Mouse (Mus musculus): ENCODE data around the gene Pdzrn3. TPM values are rescaled to one million over a fixed set of nuclear protein-coding genes. Genes with fewer than 3 reads are reported as not detected.

Gene Pdzrn3
- total RNA-seq, 2 experiments from 2014 or later: 22.8 to 23.0 TPM

- no peak for DNase-seq (ENCODE audit: low spot score in 2 of 2)
These were observed 165.6 kb downstream of the Pdzrn3 start for GRCm38 (mm10) chr6:101212086-101212485.

GRCm38 (mm10) chr6:101211361-101211841 lies 166.3 kb downstream of the Pdzrn3 start:
- DNase-seq (ENCODE audit: low spot score in 2 of 2): no peak

GRCm38 (mm10) chr6:101198943-101199298 lies 178.8 kb downstream of the Pdzrn3 start:
- DNase-seq (ENCODE audit: low spot score in 2 of 2): no peak

- DNase-seq (ENCODE audit: low spot score in 2 of 2): no peak
These were observed 179.3 kb downstream of the Pdzrn3 start for GRCm38 (mm10) chr6:101198284-101198942.

- peak in 1 of 2 experiments; percentile 50 for DNase-seq (ENCODE audit: low spot score in 2 of 2)
These were observed 180.1 kb downstream of the Pdzrn3 start for GRCm38 (mm10) chr6:101197642-101198041.

GRCm38 (mm10) chr6:101195891-101196290 lies 181.8 kb downstream of the Pdzrn3 start:
- DNase-seq (ENCODE audit: low spot score in 2 of 2): no peak

GRCm38 (mm10) chr6:101194386-101194925 lies 183.2 kb downstream of the Pdzrn3 start:
- DNase-seq (ENCODE audit: low spot score in 2 of 2): no peak

- no peak for DNase-seq (ENCODE audit: low spot score in 2 of 2)
These were observed 186.1 kb downstream of the Pdzrn3 start for GRCm38 (mm10) chr6:101191576-101191975.

GRCm38 (mm10) chr6:101187322-101187721 lies 190.4 kb downstream of the Pdzrn3 start:
- DNase-seq (ENCODE audit: low spot score in 2 of 2): no peak

GRCm38 (mm10) chr6:101186887-101187286 lies 190.8 kb downstream of the Pdzrn3 start:
- DNase-seq (ENCODE audit: low spot score in 2 of 2): no peak

GRCm38 (mm10) chr6:101184103-101184785 lies 193.5 kb downstream of the Pdzrn3 start:
- DNase-seq (ENCODE audit: low spot score in 2 of 2): no peak

GRCm38 (mm10) chr6:101170699-101171098 lies 207.0 kb downstream of the Pdzrn3 start:
- DNase-seq (ENCODE audit: low spot score in 2 of 2): no peak

- no peak for DNase-seq (ENCODE audit: low spot score in 2 of 2)
These were observed 224.2 kb downstream of the Pdzrn3 start for GRCm38 (mm10) chr6:101153511-101153921.

- DNase-seq (ENCODE audit: low spot score in 2 of 2): no peak
These were observed 242.3 kb downstream of the Pdzrn3 start for GRCm38 (mm10) chr6:101135368-101135767.

GRCm38 (mm10) chr6:101125396-101125795 lies 252.3 kb downstream of the Pdzrn3 start:
- no peak for DNase-seq (ENCODE audit: low spot score in 2 of 2)

GRCm38 (mm10) chr6:101108951-101109350 lies 268.7 kb downstream of the Pdzrn3 start:
- DNase-seq (ENCODE audit: low spot score in 2 of 2): no peak

- DNase-seq (ENCODE audit: low spot score in 2 of 2): no peak
These were observed 274.2 kb downstream of the Pdzrn3 start for GRCm38 (mm10) chr6:101103506-101103905.

- DNase-seq (ENCODE audit: low spot score in 2 of 2): no peak
These were observed 275.7 kb downstream of the Pdzrn3 start for GRCm38 (mm10) chr6:101101709-101102654.
